Mouse (Mus musculus) kidney, postnatal 4 days (tissue): ENCODE results near the gene Reps1.
A peak's percentile ranks its signal among the peaks of the same experiment; 100 is the strongest.
"Not testable (repeated sequence)": the region's sequence is repeated elsewhere in the genome, so short reads cannot be mapped to it uniquely, and the experiment has no call there.

Experiments used
- DNase-seq, 2 experiments: peaks; one replicate each; pipeline ENCODE4 v3.0.0; 2021; ENCODE audit warnings: mixed read lengths in 2 of 2

Reps1 gene

DNA sequence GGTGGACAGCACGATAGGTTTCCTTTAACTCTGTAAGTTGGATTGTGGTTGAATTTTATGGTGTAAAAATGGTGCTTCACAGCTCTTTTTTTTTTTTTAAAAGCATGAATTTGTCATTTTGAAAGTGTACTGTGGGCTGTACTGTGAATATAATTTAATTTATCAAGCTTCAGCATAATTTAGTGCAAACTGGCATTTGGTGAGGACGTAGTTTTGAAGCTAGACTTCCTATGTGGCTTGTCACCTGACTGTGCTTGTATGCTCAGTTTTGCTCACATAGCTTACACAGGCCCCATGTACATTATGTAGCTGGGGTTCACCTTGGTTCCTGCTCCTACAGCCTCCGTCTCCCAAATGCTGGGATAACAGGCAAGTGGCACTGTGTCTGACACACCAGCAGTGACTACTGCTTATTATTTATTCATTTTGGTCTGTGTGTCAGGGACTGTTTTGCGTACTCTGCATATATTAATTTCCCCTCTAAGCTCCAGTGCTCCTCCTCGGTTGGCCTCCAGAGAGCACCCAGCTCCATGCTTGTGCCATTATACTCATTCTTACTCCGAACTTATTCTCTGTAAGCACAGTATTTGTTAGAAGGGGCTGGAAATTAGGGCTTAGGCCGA is 9.1 kb downstream of the Reps1 start:
- no peak for DNase-seq

DNA sequence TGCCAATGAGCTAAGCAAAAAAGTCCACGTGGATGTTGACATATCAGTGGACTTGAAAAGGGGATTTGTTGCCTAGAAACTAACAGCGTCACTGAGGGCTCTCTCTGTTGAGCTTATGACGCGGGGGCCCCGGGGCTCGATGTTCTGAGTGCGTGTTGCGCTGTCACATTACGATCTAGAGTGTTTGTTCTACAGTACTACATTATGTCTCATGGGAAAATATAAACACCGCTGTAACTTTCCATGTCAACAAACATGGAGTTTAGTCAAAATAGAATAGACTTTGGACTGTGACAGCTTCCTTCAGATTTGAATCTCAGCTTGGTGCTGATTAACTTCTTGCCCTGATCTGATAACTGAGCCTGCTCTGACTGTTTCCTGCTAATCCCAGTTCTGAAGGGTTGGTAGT is 10.4 kb downstream of the Reps1 start:
- no peak for DNase-seq

DNA sequence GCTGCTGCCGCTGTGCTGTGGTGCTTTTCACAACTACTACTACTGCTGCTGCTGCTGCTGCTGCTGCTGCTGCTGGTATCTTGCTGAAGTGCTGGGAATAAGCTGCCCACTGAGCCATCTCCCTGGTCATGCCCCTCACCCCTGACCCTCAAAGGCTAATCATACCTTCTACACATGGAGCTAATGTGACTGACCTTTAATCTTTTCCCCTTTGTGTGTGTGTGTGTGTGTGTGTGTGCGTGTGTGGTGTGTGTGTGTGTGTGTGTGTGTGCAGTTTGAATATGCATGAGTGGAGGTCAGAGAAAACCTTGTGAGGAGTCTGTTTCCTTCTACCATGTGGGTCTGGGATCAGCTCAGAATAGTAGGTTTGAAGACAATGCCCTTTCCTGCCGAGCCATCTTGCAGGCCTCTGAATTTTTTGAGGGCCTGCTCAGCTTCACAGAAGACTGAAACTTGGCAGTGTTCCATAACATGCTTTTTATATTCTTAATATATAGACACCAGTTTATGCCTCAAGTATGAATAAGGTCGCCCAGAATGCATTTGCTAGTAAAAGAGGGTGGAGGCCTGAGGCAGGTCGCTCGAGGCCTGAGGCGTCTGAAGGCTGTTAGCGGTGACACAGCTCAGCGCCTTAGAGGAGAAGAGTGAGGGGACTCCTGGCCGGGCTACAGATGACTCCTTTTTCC is 12.2 kb downstream of the Reps1 start:
- DNase-seq: no peak

DNA sequence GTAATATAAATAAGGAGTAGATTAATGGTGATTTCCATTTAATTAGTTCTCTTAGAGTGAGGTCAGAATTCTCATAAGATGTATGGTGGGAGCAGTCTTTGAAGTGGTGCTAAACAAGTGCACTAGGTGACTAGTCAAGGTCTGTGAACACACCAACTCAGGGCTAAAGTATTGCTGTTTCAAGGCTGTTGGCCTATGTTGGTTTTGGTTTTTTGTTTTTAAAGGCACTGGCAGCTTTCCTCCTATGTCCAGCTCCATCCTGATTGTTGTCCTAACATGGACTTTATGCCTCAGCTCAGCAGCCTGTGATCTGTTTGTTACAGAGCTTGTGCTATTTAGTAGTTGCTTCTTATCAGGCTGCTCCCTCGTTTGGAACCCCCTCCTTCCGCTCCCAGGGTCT is 13.2 kb downstream of the Reps1 start:
- no peak for DNase-seq

DNA sequence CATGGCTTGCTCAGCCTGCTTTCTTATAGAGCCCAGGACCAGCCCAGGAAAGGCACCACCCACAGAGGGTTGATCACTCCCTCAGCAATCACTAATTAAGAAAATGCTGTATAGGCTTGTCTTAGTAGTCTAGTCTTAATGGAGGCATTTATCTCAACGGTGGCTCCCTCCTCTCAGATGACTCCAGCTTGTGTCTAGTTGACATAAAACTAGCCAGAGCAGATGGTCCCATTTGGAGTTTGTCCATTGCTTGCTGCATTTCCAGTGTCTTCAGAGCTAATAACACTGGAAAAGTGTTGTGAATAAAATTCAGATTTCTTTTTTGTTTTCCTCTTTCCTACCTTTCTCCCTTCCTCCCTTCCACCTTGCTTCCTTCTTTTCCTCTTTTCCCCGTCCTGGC is 13.9 kb downstream of the Reps1 start:
- DNase-seq: no peak

DNA sequence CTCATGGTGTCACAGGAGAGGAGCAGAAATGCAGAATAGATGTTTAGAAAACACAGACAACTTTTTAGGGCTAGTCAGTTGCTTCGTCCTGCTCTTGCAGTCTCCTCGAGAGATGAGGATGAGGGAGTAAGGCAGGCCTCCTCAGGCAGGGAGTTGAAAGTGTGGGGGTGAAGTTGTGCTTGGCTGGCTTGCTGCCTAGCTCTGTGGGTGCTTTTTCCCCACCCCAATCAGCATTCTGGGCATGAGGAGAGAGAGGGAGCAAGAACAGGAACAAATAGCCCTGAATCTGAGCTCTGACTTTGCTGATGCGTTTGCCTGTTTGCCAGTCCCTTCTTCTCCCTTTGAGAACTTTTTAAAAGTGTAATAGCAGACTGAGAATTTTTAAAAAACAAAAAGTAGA is 14.5 kb downstream of the Reps1 start:
- peak in 1 of 2 experiments; percentile 27 for DNase-seq

DNA sequence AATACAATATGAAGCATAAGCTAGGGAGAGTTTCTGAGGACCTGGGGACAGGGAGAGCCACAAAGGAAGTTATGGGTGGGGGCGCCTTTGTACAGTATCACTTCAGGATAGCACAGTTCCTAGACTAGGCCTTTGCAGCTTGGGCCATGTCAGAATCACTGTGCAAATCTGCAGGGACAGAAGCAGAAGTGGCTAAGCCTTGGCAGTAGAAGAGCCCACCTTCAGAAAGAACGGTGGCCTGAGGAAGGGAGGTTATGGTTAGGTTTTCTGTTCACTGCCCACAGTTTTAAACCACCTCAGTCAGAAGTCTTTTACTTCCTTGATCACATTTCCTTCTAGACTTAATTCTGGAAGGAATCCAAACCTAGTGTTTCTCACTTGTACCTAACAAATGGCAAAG is 15.0 kb downstream of the Reps1 start:
- DNase-seq: no peak

DNA sequence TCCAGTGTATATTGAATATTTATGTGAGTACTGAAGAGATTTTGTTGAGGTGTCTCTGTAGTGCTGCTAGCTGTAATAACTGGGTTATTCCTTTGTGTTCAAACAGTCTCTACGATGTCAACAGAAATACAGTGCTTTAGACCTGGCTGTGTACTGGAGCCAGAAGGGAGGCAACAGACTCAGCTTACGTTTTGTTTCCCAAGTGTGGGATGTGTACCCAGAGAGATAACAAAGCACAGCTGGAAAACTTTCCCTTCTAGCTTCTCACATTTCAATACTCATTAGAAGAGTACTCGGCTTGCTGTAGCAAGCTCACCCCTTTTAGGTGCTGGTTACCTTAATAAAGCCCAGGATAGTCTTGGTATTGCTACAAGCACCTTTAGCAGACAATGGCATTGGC is 17.2 kb downstream of the Reps1 start:
- DNase-seq: no peak

DNA sequence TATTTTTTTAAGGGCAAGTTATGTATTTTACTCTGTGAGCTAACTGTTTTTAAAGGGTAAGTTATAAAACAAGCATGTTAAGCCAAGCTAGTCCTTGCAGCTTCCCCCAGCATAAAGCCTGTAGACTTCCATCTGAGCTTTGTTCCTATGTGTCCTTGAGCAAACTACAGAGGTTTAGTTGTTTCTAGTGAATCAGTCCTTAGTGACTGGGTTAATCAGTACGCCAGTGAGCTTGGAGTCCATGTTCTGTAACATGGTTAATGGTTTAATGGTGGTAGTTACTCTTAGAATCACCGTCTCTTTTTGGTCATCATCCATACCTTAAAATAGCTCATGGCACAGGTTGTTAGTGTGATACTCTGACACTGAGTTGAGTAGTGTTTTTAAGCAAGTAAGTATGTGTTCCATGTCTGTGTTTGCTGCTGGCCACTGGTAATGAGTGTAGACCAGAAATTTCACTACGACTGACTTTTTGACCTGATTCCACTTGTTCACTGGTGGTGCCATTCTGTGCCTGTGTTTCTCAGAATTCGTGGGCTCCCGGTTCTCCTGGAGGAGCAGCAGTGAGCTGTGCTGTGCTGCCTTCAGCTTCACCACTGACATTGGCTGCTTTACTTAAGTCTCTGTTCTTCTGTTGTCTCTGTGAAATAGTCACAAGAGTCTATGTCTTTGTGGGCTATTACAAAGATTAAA is 18.9 kb downstream of the Reps1 start:
- no peak for DNase-seq

DNA sequence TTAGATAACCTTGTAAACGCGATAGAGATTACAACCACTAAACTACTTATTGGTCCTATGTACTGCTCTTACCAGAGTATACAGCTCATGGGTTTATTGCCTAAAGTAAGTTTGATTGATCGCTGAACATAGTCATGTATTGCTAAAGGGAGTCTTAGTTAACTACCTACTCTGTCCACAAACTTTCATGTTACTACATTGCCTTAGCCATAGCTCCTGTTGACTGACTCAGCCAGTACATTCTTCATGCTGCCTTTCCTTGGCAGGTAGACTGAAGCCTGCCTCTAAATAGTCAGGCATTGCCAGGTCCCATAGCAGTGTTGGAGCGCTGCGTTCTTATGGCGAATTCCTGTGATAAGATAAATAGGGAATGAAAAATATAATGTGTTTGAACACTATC is 20.2 kb downstream of the Reps1 start:
- DNase-seq: no peak

DNA sequence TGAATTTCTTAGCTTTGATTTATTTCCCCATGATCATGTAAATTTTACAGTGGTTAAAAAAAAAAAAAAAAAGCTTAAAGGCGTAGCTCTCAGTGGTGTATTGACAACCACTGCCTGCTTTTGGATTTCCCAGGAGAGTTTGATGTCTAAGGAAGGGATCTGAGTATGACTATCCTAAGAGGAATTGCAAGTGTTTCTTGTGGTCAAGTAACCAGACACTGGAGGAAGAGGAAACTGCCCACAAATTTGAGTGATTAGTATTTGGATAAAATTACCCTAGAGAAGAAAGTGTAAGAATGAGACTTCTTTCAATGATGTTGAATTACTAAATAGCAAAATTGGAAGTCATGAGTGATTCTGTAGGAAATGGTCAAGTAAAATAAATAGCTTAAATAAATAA is 25.9 kb downstream of the Reps1 start:
- no peak for DNase-seq

DNA sequence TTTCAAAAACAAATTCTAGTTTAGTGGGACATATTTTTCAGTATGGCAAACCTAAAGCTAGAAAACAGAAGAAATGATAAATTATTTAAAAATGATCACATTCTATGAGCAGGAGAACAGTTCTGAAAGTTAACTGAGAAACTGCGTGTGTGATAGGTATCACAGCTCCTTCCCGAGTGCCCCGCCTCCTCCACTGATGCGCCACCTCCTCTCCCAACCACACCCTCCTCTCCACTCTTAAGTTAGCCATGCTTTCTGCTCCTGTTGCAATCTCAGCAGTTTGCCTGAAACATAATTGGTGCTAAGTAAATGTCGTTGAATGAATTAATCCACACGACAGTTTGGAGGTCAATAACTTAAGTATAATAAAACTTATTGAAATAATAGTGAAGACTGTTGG is 27.1 kb downstream of the Reps1 start:
- no peak for DNase-seq

DNA sequence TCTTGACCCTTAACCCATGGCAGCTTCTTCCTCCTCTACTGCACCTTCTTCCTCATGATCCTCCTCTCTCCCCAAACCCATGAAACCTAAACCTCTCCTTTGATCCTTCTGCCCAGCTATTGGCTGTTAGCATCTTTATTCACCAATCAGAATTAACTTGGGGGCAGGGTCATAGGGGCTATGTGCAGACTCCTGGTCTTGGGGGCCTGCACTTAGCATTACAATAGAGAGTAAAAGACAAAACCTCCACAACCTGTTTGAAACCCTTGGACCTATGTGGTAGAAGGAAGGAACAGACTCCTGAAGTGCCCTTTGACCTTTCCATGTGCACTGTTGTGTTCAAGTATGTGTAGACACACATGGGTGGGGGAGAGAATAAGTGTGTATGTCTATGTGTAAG is 35.0 kb downstream of the Reps1 start:
- DNase-seq: no peak

DNA sequence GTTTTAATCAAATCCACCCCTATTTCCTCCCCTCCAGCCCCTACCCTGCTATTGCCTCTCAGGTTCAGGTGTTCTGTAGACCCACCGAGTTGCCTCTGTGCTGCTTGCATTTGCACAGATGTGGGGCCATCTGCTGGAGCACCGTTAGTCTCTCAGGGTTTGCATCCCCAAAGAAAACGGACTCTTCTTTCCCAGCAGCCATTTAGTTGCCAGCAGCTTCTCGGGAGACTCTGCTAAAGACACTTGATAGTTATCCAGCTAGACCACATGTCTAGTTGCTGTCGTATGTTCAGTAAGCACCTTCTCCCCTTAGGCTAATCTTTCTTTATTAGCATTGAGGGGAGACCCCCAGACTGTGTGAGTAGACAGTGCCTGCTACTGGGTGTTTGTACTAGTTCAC is 46.5 kb downstream of the Reps1 start:
- peak in 1 of 2 experiments; percentile 9 for DNase-seq

DNA sequence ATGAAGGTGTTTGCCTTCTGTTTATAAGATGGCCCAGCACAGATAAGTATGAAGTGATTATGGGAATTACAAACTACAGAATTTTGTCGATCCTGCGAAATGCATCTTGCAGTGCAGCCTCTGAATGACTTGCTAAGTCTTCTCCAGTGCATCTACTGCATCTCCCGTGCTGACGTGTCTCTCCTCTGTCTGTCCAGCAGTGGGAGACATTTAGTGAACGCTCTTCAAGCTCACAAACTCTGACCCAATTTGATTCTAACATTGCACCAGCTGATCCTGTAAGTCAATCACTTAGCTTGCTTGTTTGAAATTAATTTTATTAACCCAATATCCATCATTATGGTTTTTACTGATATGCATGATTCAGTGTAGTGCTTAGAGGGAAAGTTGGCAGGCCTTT is 51.8 kb downstream of the Reps1 start:
- peak in 1 of 2 experiments; percentile 20 for DNase-seq

DNA sequence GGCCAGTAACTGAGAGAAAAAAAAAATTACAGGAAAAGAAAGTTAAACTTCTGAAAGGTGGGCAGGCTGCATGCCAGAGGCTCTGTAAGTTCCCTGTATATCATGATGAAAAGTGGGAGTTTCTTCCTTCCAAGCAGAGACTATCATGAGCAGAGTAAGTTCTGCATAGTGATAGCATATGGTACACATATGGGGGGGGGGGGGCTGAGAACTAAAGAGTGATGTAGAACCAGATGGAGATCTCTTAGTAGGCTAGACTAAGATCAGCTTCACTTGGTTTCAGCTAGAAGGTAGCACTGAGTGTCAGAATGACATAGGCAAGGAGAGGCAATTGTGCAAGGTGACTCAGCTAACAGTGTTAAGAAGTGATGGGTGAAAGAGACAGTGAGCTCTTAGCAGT is 55.3 kb downstream of the Reps1 start:
- no peak for DNase-seq

DNA sequence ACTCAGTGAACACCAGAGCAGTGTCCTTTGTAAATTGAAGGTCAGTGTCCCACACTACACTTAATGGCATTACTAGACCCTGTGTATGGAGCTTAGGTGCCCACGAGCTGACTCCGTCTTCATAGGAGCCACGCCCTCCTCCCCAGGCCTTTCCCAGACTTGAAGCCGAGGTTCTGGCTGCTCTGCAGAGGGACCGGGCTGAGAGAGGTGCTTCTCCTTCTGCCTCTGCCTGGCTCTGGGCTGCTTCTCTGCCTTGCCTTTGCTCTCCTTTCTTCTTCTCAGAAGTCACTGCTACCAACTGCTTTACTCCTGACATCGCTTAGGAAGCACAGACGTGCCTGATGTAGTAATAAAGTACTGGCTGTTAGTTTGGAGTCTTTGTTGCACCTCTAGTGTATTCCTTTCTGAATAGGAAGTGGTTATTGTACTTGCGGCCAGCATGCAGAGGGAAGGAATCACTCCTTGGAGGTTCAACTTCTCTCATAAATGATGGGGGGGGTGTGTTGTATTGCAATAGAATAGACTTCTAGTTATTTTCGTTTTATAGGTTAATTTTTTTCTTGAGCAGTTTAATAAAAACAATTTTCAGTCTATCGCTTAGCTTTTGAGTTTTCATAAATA is 57.9 kb downstream of the Reps1 start:
- no peak for DNase-seq

DNA sequence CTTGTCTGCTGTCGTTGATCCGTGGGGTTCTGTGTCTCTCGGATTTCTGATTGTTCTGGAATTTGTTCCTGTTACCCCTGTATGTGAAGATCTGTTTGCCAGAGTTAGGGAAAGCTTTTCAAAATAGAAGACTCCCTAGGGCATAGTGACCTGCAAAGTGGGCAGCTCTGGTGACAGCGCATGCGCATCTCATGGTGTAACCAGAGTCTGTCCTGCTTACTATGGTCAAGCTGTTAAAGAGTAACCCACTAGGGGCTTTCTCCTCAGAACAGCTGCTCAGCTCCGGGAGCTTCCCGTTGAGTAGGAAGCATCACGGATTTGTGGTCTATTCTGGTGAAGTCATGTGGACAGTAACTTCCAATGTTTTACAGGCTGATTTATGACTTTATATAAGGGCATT is 62.7 kb downstream of the Reps1 start:
- peak; percentile 60 to 69 for DNase-seq

DNA sequence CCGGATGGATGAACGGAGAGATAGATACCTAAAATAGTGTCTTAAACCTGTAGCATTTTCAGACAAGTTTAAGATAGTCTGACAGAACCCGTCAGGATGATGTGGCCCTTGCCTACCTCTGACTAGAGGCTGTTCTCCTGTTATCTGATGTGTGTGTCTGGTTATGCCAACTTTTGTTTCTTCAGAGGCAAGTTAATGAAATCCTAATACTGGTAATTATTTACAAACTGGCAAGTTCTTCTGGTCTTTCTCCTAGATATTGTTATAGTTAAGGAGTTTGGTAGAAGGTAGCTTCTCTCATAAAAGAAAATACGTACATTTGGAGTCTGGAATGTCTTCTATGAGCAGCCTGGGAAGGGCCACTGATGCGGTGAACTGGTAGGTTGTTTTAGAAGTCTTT is 74.6 kb downstream of the Reps1 start:
- no peak for DNase-seq

DNA sequence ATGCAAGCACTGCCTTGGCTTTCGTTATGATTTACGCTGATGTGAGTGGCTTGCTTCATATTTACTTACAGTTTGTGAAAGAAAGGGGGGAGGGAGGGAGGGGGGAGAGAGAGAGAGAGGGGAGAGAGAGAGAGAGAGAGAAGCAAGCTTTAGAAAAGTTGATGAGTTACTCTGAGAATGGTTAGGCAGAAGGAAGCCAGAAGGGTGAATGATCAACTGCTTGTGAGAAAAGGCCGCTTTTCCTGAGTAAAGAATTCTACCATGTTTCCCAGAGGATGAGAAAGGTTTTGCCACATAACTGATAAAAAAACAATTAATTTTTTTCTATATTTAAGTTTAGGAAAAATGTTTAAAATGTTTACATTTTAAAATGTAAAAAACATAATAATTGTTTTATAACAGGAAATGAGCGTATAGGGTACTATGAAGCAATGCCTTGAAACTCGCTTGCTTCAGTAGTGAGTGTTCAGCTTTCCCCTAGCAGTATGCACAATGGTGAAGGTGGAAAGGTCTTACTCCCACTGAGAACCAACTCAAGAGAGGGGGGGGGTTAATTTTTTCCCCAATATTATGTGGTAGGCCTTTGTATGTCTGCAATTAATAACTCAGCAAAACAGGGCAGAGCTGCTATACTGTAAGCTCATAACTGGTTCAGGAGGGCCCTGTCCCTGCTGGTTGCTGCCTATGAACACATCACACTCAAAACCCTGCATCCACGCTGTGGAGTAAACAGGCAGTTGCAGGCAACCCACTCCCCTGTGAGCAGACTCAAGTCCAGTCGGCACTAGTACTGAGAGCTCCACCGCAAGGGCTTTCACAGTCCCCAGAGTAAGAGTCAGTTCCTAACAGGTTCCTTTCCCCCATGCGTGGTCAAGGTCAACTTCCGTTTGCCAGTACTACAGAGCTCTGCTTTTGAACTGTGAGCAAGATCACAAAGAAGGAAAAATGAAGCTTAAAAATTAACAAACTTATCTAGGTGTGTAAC is 76.3 kb downstream of the Reps1 start:
- peak; percentile 13 to 39 for DNase-seq

DNA sequence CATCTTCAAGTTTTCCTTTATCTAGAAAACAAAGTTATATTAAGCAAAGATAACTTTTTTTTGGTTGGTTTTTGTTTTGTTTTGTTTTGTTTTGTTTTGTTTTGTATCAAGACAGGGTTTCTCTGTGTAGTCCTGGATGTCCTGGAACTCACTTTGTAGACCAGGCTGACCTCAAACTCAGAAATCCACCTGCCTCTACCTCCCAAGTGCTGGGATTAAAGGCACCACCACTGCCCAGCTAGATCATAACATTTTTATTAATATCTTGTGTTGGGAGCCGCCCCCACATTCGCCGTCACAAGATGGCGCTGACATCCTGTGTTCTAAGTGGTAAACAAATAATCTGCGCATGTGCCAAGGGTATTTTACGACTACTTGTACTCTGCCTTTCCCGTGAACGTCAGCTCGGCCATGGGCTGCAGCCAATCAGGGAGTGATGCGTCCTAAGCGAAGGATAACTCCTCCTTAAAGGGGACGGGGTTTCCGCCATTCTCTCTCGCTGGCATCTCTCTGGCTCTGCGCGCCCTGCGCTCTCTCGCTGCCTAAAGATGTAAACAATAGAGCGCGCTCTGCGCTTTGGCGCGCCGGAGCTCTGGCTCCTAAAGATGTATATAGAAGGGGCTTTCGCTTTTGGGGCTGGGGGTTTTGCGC is 83.3 kb downstream of the Reps1 start:
- DNase-seq: not testable (repeated sequence)

DNA sequence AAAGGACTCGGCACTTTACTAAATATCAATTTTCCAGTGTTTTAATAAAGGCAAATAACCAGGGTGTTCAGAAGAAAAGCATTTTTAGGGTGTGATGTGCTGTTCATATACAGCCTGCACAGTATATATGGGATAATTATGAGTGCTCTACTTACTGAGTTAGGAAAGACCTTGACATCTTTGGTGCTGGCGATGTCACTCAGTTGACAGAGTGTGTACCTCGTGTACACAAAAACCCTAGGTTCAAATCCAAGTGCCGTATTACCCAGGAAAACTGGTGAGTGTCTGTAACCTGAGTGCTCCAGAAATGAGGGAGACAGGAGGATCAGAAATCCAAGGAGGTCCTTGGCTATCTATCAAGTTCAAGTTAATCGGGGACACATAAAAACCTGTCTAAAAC is 84.0 kb downstream of the Reps1 start:
- no peak for DNase-seq
